Mouse (Mus musculus) spleen, postnatal 14 days (tissue): ENCODE measurements around the gene Cnot2.

ENCODE experiments used
- DNase-seq, 2 experiments: peaks; one replicate each; pipeline ENCODE4 v3.0.0; 2021 to 2022; ENCODE audit warnings: low spot score in 2 of 2

Cnot2 gene

DNA sequence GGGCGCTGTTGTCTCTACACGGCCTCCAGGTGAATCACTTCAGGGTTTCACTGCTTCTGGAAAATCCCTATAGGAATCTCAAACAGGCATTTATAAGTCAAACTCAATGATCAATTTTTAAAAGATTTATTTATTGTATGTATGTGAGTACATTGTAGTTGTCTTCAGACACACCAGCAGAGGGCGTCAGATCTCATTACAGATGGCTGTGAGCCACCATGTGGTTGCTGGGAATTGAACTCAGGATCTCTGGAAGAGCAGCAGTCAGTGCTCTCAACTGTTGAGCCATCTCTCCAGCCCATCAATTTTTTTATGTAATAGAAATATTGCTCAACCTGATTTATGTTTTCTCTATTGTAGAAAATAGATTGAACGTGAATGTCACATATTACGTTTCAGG lies 100.3 kb downstream of the Cnot2 start:
- DNase-seq, result no peak

DNA sequence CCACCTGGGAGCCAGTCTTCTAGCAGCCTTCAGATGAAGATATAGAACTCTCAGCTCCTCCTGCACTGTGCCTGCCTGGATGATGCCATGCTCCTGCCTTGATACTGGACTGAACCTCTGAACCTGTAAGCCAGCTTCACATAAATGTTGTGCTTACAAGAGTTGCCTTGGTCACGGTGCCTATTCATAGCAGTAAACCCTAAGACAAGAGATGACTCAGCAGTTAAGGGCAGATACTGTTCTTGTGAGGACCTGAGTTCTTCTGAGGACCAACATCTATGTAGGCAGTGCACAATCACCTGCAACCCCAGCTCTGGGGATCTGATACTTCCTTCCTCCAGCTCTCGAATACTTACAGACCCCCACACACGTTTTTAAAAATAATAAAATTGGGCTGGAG lies 104.8 kb downstream of the Cnot2 start:
- no peak for DNase-seq

DNA sequence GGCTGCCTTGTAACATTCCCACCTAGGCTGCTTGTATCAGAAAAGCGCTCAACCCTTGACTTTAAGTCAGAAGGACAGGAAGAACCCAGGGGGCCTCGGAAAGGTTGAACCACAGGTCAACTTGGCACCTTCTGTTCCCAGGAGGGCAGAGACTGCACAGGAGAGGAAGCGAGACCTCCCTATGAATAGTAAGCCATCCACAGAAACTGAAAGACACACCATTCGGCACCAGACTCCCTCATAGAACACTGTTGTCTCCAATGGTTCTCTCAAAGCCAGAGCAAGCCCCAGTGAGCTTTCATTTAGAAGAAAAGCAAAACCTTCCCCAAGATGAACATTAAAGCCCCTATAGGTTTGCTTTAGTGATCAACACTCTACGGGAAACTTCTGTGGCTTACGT lies 105.6 kb downstream of the Cnot2 start:
- DNase-seq, result no peak

- DNase-seq, result no peak
These were observed 107.4 kb downstream of the Cnot2 start, which contains the start of gene Kcnmb4 for GRCm38 (mm10) chr10:116473759-116474549. TSS of gene Kcnmb4 (minus strand) at chr10:116473878.

DNA sequence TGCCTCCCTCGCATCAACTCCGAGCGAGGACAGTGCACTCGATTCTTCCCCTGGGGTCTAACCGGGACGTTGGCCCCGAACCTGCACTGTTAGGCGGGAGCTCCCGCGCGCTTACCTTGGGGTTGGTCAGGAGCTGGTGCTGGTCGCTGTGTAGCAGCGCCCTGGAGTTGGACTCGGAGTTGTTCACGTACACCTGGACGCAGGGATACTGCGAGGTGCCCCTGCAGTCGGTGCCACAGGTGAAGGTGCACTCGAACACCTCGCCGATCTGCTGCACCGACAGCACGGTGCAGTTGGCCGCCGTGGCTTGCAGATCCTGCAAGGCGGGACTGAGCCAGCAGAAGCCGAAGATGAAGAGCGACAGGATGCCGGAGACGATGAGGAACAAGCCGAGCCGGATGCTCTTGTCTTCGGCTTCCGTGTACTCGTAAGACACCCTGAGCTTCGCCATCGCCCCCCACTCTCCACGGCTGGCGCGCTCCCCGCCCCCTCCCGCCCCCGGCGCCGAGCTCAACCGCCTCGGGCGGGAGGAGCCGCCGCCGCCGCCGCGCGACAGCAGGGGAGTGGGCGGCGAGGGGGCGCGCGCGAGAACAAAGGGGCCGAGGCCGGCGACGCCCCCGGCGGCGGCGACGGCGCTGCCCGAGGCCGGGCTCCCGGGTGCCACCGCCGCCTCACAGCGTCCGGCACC lies 108.1 kb downstream of the Cnot2 start:
- no peak for DNase-seq

- no peak for DNase-seq
These were observed 108.7 kb downstream of the Cnot2 start for GRCm38 (mm10) chr10:116472579-116472978.

DNA sequence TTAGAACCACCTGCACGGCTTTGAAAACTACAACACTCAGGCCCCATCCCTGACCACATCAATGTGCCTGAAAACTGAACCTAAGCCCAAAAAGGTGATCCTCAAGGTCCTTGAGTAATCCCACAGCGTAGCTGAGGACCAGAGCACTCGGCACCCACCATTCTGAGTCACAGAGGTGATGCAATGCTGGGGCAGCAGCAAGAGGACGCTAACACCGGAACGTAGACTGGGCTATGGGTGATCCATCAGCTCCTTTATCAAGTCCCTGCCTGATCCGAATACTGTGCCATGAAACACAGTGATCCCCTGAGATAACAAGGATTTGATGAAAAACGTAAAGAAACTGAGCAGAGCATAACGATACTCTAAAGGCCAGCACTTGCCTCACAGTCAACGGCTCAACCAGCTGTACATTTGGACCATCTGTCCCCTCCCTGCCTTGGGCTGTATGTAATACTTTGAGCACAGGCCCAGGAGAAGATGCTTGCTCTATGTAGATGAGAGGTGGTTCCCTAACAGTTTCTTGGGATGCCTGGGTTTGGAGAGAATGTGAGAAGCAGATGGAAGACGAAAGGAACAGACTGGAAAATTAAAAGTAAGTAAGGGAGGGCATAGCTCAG lies 110.9 kb downstream of the Cnot2 start:
- no peak for DNase-seq

GRCm38 (mm10) chr10:116468094-116468493 lies 113.2 kb downstream of the Cnot2 start:
- DNase-seq, result no peak

DNA sequence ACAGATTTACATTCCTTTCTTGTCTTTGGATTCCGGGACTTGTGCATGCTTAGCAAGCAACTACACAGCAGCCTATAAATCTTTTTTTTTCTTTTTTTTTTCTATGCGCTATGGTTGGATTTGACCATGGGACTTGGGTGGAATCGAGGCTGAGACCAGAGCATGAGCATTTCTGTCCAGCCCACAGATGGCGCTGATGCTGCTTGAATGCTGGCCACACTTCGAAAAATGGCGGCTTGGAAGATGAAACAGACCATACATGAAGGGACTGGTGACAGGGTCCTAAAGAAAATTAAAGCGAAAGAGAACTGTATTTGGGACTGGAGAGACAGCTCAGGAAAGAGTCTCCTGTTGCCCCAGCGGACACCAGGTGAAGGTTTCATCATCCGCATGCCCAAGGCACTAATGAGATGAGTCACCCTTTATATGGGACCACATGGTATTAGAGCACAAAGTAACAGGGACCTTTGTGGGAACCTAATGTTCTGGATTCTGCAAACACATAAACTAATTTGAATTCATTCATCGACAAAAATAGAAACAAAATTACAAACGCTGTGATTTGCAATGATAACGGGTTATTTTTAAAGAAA lies 117.5 kb downstream of the Cnot2 start:
- DNase-seq, result no peak

DNA sequence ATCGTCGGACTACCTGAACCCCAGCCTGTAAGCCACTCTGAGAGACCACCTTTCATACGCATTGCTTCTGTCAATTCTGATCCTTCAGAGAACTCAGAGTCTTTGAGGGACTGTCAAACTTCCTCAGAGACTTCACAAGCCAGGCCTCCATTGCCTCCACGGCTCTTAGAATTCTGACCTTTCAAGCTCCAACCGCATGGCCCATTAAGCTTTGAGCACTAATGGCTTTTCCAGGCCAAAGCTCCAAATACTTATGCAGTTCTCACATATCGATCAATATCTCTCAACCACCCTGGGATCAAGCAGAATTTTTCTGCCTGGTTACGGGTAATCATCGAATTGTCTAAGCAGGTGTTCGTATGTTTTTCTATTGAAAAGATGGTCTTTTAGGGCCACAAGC lies 119.9 kb downstream of the Cnot2 start:
- no peak for DNase-seq

DNA sequence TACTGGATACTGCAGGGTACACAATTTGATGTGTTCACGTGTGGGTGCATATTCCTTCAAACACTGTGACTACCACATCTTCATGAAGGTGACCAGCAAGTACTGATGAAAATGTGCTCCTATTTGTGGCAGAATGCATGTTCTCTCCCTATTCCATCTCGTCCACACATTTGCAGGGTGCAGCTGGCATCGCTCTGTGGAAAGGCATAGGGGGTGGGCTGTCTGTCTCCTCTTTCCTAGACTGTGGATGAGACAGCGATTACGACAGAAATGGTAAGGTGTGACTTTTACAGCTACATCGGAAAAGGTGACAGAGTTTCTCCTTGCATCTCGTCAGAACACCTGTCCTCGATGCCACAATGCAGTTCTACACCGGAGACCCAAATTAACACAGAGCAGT lies 122.5 kb downstream of the Cnot2 start:
- no peak for DNase-seq

DNA sequence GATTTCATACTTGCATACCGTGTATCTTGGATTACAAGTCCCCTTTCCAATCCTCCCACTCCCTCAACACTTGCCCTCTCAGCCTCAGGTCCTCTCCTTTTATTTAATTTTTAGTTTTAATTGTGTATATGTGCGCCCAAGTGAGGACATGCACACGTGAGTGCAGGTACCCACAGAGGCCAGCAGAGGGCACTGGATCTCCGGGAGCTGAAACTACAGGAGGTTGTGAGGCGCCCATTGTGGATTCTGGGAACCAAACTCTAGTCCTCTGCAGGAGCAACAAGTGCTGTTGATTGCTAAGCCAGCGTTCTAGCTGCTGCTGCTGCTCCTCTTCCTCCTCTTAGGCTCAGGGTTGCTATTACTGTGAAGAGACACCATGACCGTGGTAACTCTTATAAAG lies 128.5 kb downstream of the Cnot2 start:
- DNase-seq, result no peak

- DNase-seq, result no peak
These were observed 130.7 kb downstream of the Cnot2 start for GRCm38 (mm10) chr10:116450621-116451020.

DNA sequence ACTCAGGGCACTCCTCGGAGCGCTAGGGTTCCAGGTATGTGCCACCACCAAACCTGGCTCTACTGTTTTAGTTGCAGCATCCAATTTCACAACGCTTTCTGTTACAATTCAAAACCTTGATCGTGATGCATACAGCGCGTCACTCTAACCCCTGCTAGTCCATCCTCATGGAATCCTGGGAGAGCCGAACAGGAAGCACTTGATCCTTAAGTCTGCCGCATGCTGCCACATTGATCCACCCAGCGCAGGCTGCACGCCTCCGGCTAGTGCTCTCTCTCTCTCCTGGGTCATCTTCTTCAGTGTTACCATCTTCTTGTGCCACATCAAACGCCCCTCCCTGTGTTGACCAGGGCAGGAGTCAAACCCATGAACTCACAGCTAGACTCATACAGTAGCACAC lies 133.1 kb downstream of the Cnot2 start:
- DNase-seq, result no peak

DNA sequence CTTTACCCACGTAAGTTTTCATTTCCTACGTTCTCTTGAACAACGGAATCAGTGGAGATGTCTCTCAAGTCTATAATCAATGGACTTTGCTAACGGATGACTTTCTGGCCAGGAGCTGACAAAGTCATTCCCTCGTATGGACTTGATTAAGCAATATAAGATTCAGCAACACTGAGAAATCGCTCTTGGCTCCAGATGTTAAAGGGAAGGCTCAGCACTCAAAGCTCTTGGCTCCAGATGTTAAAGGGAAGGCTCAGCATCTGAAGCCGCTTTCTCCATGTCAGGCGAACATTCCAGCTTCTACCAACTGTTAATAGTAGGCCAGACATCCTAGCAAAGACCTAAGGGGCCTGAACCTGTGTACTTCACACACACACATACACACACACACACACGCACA lies 134.1 kb downstream of the Cnot2 start:
- no peak for DNase-seq

DNA sequence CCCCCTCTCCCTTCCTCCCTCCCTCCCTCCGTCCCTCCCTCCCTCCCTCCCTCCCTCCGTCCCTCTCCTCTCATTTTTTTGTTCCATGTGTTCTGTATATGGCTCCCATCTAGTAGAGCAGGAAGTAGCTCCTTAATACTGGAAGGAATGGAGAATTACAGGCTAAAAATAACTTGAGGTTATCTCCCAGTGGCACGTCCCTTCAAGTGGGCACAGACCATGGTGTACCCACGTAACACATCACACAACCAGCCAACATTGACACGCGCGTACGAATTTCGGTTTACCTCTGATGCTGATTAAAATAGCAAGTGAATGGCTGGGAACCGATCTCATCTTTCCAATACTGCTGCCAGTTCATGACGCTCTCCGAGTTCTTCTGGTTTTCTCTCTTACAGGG lies 135.3 kb downstream of the Cnot2 start:
- DNase-seq, result no peak

DNA sequence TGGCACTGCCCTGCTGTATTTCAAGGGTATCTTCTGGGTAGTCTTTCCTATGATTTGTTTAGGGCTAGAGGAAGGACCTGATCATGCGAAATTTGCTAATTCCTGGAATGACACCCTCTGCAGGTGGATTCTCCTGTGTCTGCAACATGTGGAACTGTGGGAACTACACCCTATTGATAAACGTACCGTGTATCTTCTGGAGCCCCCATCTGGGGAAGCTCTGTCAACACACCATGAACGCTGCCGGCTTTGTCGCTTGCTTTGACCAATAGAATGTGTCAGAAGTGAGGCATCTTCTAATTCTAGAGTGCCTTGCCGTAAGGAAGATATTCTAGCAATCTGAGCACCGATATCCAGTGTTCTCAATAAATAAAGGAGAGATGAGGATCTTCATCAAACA lies 136.5 kb downstream of the Cnot2 start:
- no peak for DNase-seq

DNA sequence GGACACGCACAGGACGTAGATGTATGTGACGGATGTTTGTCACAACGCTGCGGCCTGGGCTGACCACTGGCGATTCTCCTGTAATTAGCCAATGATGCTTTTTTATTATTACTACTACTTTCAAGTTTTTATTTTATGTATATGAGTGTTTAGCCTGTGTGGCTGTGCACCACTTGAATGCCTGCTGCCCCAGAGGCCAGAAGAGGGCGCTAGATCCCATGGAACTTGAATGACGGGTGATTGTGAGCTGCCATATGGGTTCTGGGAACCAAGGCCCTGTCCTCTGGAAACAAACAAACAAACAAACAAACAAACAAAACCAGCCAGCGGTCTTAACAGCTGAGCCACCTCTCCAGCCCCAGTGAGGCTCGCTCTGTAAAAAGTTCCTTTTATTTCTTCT lies 136.9 kb downstream of the Cnot2 start:
- no peak for DNase-seq

- DNase-seq, result no peak
These were observed 140.4 kb downstream of the Cnot2 start for GRCm38 (mm10) chr10:116440946-116441345.

DNA sequence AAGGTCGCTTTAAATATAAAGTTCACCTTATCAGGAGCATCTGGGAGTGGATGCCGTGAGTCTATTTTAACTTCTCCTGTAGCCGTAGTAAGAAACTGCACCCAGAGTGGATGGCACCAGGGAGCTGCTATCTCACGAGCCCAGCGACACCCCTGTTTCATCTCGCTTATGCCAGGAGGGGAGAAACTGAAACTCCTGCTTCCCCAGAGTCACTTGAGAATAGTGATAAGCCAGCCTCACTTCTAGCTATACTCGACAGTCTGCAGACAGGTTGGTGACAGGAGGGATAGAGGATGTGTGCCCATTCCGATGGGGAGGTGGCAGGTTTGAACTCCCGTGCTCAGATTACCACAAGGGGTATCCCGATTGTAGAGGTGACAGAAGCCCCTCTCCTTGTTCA lies 141.2 kb downstream of the Cnot2 start:
- DNase-seq, result no peak

- DNase-seq, result no peak
These were observed 145.9 kb downstream of the Cnot2 start for GRCm38 (mm10) chr10:116435455-116435854.
